Mouse (Mus musculus): ENCODE measurements around the gene Trmt5.

Trmt5 gene

GRCm38 (mm10) chr12:73286287-73287092, at the start of gene Trmt5, which contains the start of gene Slc38a6:
Gene Trmt5, minus strand, starts transcription at chr12:73286710.
Gene Slc38a6, plus strand, starts transcription at chr12:73286779.
- CTCF ChIA-PET, result interaction anchor here in 2 of 4 experiments (0.5 to 1.1 kb wide), 4 partner anchors 158 to 679 kb away, joined by 3 read pairs; no protein-coding TSS in a partner anchor
- POLR2A ChIA-PET, result interaction anchor here (0.6 to 3.2 kb wide), 25 partner anchors 8 to 297 kb away, joined by 3 to 19 read pairs (median 3); partner anchors contain the start of gene Six4 (in 1 of the 4)

GRCm38 (mm10) chr12:73334051-73334551, 47.6 kb upstream of the Trmt5 start:
- POLR2A ChIA-PET, result no interaction called here
- CTCF ChIA-PET, result interaction anchor here in 1 of 4 experiments (0.5 kb wide), 1 partner anchor 458 kb away, joined by 3 read pairs; no protein-coding TSS in a partner anchor

GRCm38 (mm10) chr12:73332701-73333100, 46.2 kb upstream of the Trmt5 start:
- CTCF ChIA-PET, result no interaction called here

GRCm38 (mm10) chr12:73330236-73330635, 43.7 kb upstream of the Trmt5 start:
- ChIA-PET CTCF (no interaction called here), POLR2A (interaction anchor here in 3 of 4 experiments (0.5 to 1.3 kb wide), 3 partner anchors 8 to 55 kb away, joined by 3 to 6 read pairs (median 3); no protein-coding TSS in a partner anchor)

More at GRCm38 (mm10) chr12:73332701-73333100, 46.2 kb upstream of the Trmt5 start:
- POLR2A ChIA-PET, result interaction anchor here in 1 of 4 experiments (2.0 kb wide), 1 partner anchor 12 kb away, joined by 8 read pairs; no protein-coding TSS in a partner anchor

- ChIA-PET POLR2A (interaction anchor here in 1 of 4 experiments (0.8 kb wide), 1 partner anchor 110 kb away, joined by 3 read pairs; no protein-coding TSS in a partner anchor), CTCF (interaction anchor here in 1 of 4 experiments (0.7 kb wide), 2 partner anchors 202 to 270 kb away, joined by 3 to 6 read pairs; no protein-coding TSS in a partner anchor)
Measured at GRCm38 (mm10) chr12:73328448-73329167, 42.1 kb upstream of the Trmt5 start.

GRCm38 (mm10) chr12:73327381-73327780, 40.9 kb upstream of the Trmt5 start:
- ChIA-PET CTCF (interaction anchor here in 1 of 4 experiments (0.8 kb wide), 1 partner anchor 20 kb away, joined by 3 read pairs; no protein-coding TSS in a partner anchor), POLR2A (no interaction called here)

GRCm38 (mm10) chr12:73325617-73326016, 39.1 kb upstream of the Trmt5 start:
- POLR2A ChIA-PET, result interaction anchor here in 1 of 4 experiments (0.5 kb wide), 1 partner anchor 210 kb away, joined by 3 read pairs; no protein-coding TSS in a partner anchor
- CTCF ChIA-PET, result no interaction called here

GRCm38 (mm10) chr12:73325181-73325580, 38.7 kb upstream of the Trmt5 start:
- ChIA-PET CTCF (no interaction called here), POLR2A (no interaction called here)

GRCm38 (mm10) chr12:73324742-73325141, 38.2 kb upstream of the Trmt5 start:
- ChIA-PET CTCF (interaction anchor here in 2 of 4 experiments (0.7 to 0.8 kb wide), 2 partner anchors 193 to 304 kb away, joined by 3 to 4 read pairs; no protein-coding TSS in a partner anchor), POLR2A (no interaction called here)

- CTCF ChIA-PET, result interaction anchor here in 2 of 4 experiments (0.7 to 0.8 kb wide), 2 partner anchors 193 to 304 kb away, joined by 3 to 4 read pairs; no protein-coding TSS in a partner anchor
- POLR2A ChIA-PET, result no interaction called here
Measured at GRCm38 (mm10) chr12:73324180-73324586, 37.7 kb upstream of the Trmt5 start.

GRCm38 (mm10) chr12:73317706-73318686, 31.5 kb upstream of the Trmt5 start:
- POLR2A ChIA-PET, result interaction anchor here in 2 of 4 experiments (0.6 to 0.7 kb wide), 2 partner anchors 205 to 263 kb away, joined by 3 read pairs; partner anchors contain the start of gene Six4 (in 1 of the 2)
- CTCF ChIA-PET, result interaction anchor here in 1 of 4 experiments (0.8 kb wide), 1 partner anchor 200 kb away, joined by 3 read pairs; no protein-coding TSS in a partner anchor

- CTCF ChIA-PET, result no interaction called here
Measured at GRCm38 (mm10) chr12:73308711-73309110, 22.2 kb upstream of the Trmt5 start.

GRCm38 (mm10) chr12:73307750-73308149, 21.2 kb upstream of the Trmt5 start:
- POLR2A ChIA-PET, result no interaction called here
- CTCF ChIA-PET, result no interaction called here

More at GRCm38 (mm10) chr12:73308711-73309110, 22.2 kb upstream of the Trmt5 start:
- POLR2A ChIA-PET, result interaction anchor here in 1 of 4 experiments (1.0 kb wide), 1 partner anchor 23 kb away, joined by 3 read pairs; no protein-coding TSS in a partner anchor

GRCm38 (mm10) chr12:73304636-73305035, 18.1 kb upstream of the Trmt5 start:
- CTCF ChIA-PET, result interaction anchor here in 1 of 4 experiments (1.2 kb wide), 1 partner anchor 145 kb away, joined by 4 read pairs; no protein-coding TSS in a partner anchor
- POLR2A ChIA-PET, result interaction anchor here in 1 of 4 experiments (0.7 to 2.0 kb wide), 3 partner anchors 10 to 18 kb away, joined by 3 to 9 read pairs (median 8); partner anchors contain the start of genes Slc38a6 and Trmt5

- CTCF ChIA-PET, result interaction anchor here in 2 of 4 experiments (1.0 to 1.1 kb wide), 2 partner anchors 8 to 280 kb away, joined by 4 read pairs; no protein-coding TSS in a partner anchor
- POLR2A ChIA-PET, result interaction anchor here in 1 of 4 experiments (1.0 to 1.5 kb wide), 3 partner anchors 9 to 38 kb away, joined by 3 read pairs; partner anchors contain the start of genes Slc38a6 and Trmt5
Measured at GRCm38 (mm10) chr12:73300531-73300930, 14.0 kb upstream of the Trmt5 start.

GRCm38 (mm10) chr12:73298621-73299020, 12.1 kb upstream of the Trmt5 start:
- ChIA-PET POLR2A (interaction anchor here in 1 of 4 experiments (0.9 to 1.5 kb wide), 2 partner anchors 12 to 24 kb away, joined by 3 to 4 read pairs; partner anchors contain the start of genes Slc38a6 and Trmt5), CTCF (no interaction called here)

Data from embryonic stem cell, embryonic (primary cell).